Mouse (Mus musculus) ovary, postnatal 14 days (tissue): ENCODE measurements at regions not wholly inside any gene's neighbourhood (a gene's known extent, or its start where the extent isn't known, plus 50 kb on each side); places are given as distances from the start of the nearest gene placed in this dataset.

Experiments
- DNase-seq: peaks from one replicate; pipeline ENCODE4 v3.0.0; 2022; ENCODE audit warnings: low spot score

- no peak for DNase-seq
These were observed 424.7 kb upstream of the Adgrl2 start for GRCm38 (mm10) chr3:149415081-149415480.

DNA sequence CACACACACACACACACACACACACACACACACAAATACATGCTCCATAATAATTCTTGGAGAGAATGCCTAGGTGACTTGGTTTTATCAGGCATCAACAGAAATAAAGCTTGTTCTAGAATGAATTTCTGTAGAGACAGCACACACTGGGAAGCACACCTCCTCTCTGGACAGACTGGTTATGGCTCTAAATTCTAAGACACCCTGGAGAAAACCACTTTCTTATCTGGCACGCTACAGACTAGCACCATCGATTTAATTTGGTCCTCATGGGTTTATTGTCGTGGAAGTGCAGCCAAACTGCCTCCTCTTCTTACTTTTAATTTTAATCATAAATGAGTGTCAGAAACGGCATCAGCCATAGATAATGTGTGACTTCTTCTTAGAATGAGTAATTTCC lies 422.8 kb upstream of the Adgrl2 start:
- no peak for DNase-seq

DNA sequence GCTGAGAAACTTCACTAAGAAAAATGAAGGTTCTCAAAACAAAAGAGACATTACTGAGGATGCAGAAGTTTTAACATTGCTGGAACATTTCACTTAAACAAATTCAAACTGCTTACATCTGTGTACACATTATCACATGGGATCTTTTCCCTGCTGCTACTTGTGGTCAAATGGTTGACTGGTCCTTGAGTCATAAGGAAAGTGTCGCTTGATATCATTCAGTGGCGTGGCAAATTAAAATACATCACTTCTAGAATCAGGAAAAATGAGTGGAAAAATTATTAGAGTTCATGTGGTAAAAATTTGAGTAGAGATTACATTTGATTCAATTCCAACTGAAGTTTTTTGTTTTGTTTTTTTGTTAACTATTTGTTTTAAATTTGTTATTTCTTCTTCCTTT lies 420.2 kb upstream of the Adgrl2 start:
- no peak for DNase-seq

DNA sequence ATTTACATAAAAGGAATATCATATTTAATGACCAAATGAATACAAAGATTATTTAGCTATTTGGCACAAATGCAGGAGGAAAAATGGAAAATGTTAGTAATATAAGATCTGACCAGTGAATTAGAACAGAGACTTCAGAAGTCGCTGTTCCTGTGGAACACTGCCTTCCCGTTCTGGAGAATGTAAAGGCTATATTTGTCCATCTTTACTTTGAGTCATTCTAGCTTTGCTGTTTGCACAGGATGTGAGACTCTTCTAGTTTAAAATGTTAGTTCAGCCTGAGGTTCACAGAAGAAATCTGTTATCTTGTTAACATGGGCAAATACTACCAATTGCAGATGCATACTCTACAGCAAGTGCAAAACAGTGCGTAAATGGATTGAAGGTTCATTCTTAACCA lies 418.5 kb upstream of the Adgrl2 start:
- DNase-seq = no peak

GRCm38 (mm10) chr3:149405872-149406271 lies 415.5 kb upstream of the Adgrl2 start:
- no peak for DNase-seq

- no peak for DNase-seq
These were observed 414.3 kb upstream of the Adgrl2 start for GRCm38 (mm10) chr3:149404691-149405090.

DNA sequence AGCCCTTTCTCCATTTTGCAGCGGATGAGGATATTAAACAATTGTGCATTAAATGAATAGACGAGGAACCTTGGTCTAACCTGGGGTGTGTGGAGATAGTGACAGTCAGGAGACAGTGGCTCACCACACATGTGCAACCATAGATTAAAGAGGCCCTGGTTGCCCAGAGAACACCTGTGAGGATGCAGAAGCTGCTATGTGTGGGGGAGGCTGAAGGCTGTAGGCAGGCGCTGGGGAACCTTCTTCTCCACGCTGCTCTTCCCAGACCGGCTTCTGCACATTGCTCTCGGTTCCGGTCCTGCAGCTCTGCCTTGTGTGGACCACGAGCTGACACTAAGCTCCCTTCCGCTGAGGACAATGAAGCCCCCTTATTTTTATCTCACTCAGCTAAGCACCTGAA lies 412.1 kb upstream of the Adgrl2 start:
- DNase-seq = no peak

- no peak for DNase-seq
These were observed 404.7 kb upstream of the Adgrl2 start for GRCm38 (mm10) chr3:149395082-149395481.

DNA sequence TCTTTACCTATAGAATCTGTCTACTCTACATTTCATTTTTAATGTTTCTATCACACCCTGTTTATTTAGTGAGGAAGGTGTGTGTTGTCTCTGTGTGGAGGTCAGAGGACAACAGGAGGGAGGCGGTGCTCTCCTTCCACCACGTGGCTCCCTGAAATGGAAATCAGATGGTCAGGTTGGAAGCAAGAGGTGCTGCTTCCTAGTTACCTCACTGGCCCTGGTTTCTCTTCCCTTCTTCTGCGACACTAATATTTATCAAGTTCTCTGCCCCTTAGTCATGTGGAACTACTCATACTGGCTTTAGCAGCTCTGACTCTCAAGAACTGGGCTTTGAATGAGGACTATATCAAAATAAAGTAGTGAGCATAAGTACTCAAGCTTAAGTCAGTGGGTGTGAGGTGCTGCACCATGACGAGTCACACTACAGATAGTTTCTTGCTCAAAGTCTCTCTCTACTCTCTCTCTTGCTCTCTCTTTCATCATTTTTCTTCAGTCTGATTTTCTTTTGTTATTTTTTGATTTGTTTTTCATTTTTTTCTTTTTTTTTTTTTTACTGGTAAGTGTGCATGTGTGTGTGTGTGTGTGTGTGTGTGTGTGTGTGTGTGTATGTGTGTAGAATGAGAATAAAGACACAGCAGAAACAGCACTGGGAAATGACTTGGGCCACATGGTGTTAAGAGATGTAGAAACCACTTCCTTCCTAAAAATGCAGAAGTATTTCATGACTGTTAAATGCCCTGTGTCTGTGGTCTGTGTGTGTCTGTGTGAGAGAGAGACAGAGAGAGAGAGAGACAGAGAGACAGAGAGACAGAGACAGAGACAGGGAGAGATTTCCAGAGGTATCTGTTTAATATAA lies 403.2 kb upstream of the Adgrl2 start:
- no peak for DNase-seq

- DNase-seq = no peak
These were observed 401.8 kb upstream of the Adgrl2 start for GRCm38 (mm10) chr3:149392164-149392563.

- no peak for DNase-seq
These were observed 397.2 kb upstream of the Adgrl2 start for GRCm38 (mm10) chr3:149387537-149387936.

- no peak for DNase-seq
These were observed 395.7 kb upstream of the Adgrl2 start for GRCm38 (mm10) chr3:149386027-149386426.

- no peak for DNase-seq
These were observed 395.0 kb upstream of the Adgrl2 start for GRCm38 (mm10) chr3:149385336-149385735.

- DNase-seq = peak; percentile 19
These were observed 391.3 kb upstream of the Adgrl2 start for GRCm38 (mm10) chr3:149381559-149382245.

DNA sequence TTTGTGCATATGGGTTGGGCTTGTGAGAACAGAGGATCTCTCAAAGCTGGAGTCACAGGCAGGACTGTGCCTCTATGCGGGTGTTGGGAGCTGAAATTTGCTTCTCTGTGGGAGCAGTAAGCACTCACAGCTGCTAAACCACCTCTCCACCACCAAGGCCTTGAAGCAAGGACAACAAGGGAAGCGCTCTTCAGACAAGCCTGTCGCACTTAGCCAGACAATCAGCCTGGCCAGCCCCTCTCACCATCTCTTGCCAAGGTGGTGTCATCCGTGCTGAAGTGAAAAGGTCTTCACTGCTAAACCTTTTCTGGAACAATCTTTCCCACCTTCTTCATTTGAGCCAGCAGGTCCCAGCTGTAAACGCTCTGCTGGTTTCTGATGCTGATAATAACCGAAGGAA lies 390.7 kb upstream of the Adgrl2 start:
- DNase-seq = no peak

- no peak for DNase-seq
These were observed 389.6 kb upstream of the Adgrl2 start for GRCm38 (mm10) chr3:149379866-149380472.

DNA sequence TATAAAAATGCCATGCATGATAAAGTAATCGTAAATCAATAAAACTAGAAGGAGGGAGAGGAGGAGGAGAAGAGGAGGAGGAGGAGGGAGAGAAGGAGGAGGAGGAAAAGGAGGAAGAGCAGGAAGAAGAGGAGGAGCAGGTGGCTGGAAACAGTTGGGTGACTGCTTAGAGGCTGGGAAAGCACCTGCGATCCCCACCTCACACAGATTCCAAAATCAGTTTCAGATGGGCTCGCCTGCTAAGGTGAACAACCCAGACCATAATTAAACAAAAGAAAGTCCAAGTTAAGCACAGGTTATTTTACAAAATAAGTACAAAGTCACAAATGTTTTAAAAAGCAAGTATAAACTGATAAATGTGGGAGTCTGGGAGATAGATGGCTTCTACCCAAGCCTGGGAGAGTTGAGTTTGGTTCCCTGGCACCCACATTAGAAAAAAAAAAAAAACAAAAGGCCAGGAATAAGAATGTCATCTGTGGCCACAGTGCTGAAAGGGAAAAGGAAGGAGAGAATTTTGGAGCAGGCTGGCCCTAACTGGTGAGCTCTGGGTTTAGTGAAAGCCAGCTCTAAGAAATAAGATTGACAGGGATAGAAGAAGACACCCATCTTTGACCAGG lies 389.0 kb upstream of the Adgrl2 start:
- DNase-seq = no peak

DNA sequence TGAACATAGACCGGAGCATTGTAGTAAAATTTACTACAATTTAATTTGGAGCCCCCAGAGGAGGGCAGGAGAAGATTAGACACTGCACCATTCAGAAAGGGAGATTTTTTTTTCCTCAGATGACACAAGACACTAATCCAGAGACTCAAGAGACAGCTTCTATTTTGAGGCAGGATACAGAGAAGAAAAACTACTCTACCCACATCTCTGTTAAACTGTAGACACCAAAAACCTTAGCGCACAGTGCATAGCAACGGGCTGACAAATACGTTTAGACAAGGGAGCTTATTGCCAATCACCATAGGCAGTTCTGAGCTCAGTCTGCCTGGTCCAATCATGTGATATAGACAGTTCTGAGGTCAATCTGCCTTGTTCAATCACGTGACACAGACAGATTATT lies 381.1 kb upstream of the Adgrl2 start:
- DNase-seq = no peak

DNA sequence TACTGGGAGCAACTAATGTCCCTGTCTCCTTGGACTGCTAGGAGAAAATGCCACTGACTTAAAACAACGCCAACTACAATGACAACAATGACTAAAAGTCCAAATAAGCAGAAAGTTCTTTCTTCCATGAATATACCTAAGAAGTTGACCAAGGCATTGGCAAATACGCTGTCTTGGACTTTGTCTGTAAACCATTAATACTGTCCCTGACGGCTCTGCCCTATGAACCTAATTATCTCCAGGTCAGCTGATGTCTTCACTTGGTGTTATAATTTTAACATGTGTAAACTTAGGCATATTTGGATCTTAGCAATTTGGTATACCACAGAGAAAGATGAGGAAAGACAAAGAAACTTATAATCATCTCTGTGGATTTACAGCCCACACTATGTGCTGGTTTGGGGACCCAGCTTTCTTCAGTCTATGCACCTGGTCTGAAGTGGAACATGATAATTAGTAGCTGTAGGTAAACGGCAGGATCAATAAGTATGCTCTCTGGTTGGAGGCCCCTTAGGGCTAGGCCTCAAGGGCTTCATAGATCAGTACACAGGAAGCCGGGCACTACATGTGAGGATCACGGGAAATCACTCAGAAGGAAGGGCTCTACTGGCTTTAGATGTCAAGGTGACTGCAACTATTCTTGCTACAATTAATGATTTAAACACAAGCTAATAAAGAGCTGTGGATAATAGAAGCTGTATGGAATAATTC lies 380.3 kb upstream of the Adgrl2 start:
- DNase-seq = no peak

DNA sequence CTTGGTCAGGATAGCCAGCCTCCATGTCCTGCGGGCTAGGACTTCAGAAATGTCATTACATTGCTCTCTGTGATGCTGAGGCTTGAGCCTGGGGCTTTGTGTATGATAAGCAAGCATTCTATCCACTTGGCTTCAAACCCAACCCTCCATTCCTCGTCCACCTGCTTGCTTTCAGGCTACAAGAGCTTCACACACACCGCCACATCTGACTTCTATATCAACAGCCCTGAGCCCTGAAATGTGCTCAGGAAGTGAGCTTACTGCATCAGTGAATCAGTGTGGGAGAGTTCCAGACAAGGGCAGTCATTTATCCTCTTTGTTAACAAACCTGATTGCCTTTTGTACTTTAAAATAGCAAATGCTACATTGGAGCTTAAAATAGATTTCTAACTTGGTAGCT lies 377.5 kb upstream of the Adgrl2 start:
- DNase-seq = no peak

GRCm38 (mm10) chr3:149360164-149360563 lies 369.8 kb upstream of the Adgrl2 start:
- DNase-seq = no peak

GRCm38 (mm10) chr3:149358570-149359193 lies 368.3 kb upstream of the Adgrl2 start:
- DNase-seq = no peak
